Mouse (Mus musculus): ENCODE measurements around the gene Gm16430.
"Not testable (repeated sequence)": the region's sequence is repeated elsewhere in the genome, so short reads cannot be mapped to it uniquely, and the experiment has no call there.

Gene Gm16430

GRCm38 (mm10) chrX:54621911-54622310 is at the start of gene Gm16430:
Gm16430 (plus strand) TSS chrX:54622211.
- DNase-seq (ENCODE audit: low spot score): not testable (repeated sequence)
